Comparison of ENCODE assay signal across 13 mouse cellular contexts in the genomic region with DNA sequence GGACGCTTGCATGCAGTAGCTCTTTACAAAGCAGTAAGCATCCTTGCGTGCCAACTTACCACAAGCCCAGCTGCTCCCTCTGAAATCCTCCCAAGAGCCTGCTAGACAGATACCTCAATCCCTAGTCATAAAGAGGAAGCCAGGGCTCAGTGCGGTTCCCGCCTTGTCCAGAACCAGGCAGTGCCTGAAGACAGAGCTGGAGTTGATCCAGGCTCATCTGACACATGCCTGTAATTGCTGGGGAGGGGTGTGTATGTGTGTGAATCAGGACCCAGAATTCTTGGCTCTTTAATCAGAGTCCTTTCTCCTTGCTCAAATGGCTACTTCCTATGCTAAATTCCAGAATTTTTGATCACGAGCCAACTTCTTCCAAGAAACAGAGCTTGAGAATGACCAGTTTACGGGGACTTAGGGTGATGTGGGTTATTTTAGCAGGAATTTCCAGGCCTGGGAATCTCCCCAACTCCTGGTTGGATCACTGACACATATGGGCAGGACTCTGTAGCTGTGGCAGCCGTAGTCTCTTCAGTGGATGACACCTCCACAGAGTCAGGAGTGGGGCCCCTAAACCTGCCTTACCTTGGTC. TPM values are rescaled to one million over a fixed set of nuclear protein-coding genes. Genes with fewer than 3 reads are reported as not detected.
DNase-seq lines count a peak whose midpoint lies in the region; ATAC-seq and TF ChIP-seq lines count a peak whose summit lies in the region.
"Had no signal": no experiment of that assay in that cellular context is flagged by ENCODE, and none has a peak within 500 bp of the region (broad histone marks: within the 10 kb centered on the region; RNA-seq: fewer than 3 reads in every experiment).

No protein-coding gene starts in this region.

- no peak for ATAC-seq in cerebellum, adult (ENCODE audit: insufficient number of reproducible peaks, low FRiP score, low TSS enrichment)
- peak; percentile 51; the same call in 1 of the 2 replicates for ATAC-seq in intestine, embryonic 14.5 days (replicated peaks; ENCODE audit: low FRiP score, low TSS enrichment, low read depth)
- no peak for ATAC-seq in intestine, postnatal 0 days
- peak; percentile 67; the same call in 1 of the 2 replicates for ATAC-seq in neural tube, embryonic 13.5 days (ENCODE audit: low read depth)
- peak; percentile 37; the same call in 1 of the 2 replicates for ATAC-seq in stomach, embryonic 15.5 days (ENCODE audit: insufficient read depth, low FRiP score, low read depth)
- ATAC-seq: activated CD4-positive, CD25-positive, alpha-beta regulatory T cell, adult 4 months had no signal

- peak overlapping the region; percentile 52; the same call in 1 of the 2 replicates for H3K27ac ChIP-seq in intestine, embryonic 14.5 days (ENCODE audit: low read depth)
- H3K27ac ChIP-seq in intestine, postnatal 0 days (ENCODE audit: low read depth, low read length) = no peak overlapping the region
- H3K27ac ChIP-seq in neural tube, embryonic 13.5 days (replicated peaks) = no peak overlapping the region
- H3K27ac ChIP-seq in stomach, embryonic 15.5 days = no peak overlapping the region
- H3K27ac ChIP-seq: midbrain, embryonic 10.5 days had no signal

- 48% methylated on average over 7 of the region's 7 CpGs for WGBS in intestine, embryonic 14.5 days
- WGBS in intestine, postnatal 0 days = 64% methylated on average over 7 of the region's 7 CpGs
- 76% methylated on average over 7 of the region's 7 CpGs for WGBS in neural tube, embryonic 13.5 days
- 54% methylated on average over 7 of the region's 7 CpGs for WGBS in stomach, embryonic 15.5 days

- DNase-seq in cerebellum, postnatal 14 days = peak; percentile 61 to 69
- DNase-seq in intestine, embryonic 14.5 days (ENCODE audit: low spot score) = no peak
- DNase-seq in neural tube, embryonic 10.5 days (ENCODE audit: extremely low spot score, low spot score) = no peak
- no peak for DNase-seq in spleen, postnatal 10 days (ENCODE audit: low spot score in 2 of 2)
- DNase-seq: B cell, adult 2 months; gastrocnemius, postnatal 36 days had no signal

- no peaks in the 10 kb centered on the region for H3K27me3 ChIP-seq in intestine, embryonic 14.5 days (replicated peaks; ENCODE audit: control insufficient read depth, insufficient read depth, low read length)
- H3K27me3 ChIP-seq in intestine, postnatal 0 days (replicated peaks; ENCODE audit: control insufficient read depth, insufficient read depth, low read length) = no peaks in the 10 kb centered on the region
- no peaks in the 10 kb centered on the region for H3K27me3 ChIP-seq in neural tube, embryonic 13.5 days
- H3K27me3 ChIP-seq in stomach, embryonic 15.5 days (replicated peaks) = no peaks in the 10 kb centered on the region

- H3K4me3 ChIP-seq in intestine, embryonic 14.5 days (ENCODE audit: low read depth, low read length) = no peak overlapping the region
- no peak overlapping the region for H3K4me3 ChIP-seq in intestine, postnatal 0 days (ENCODE audit: low read depth, low read length)
- H3K4me3 ChIP-seq in neural tube, embryonic 13.5 days = no peak overlapping the region
- no peak overlapping the region for H3K4me3 ChIP-seq in stomach, embryonic 15.5 days (replicated peaks)
- H3K4me3 ChIP-seq: midbrain, embryonic 10.5 days had no signal

- H3K9me3 ChIP-seq in intestine, embryonic 14.5 days (ENCODE audit: control insufficient read depth, low read length) = no peaks in the 10 kb centered on the region
- H3K9me3 ChIP-seq in intestine, postnatal 0 days (ENCODE audit: control insufficient read depth) = no peaks in the 10 kb centered on the region
- no peaks in the 10 kb centered on the region; the same call in 1 of the 2 replicates for H3K9me3 ChIP-seq in neural tube, embryonic 13.5 days
- no peaks in the 10 kb centered on the region for H3K9me3 ChIP-seq in stomach, embryonic 15.5 days

- no peaks in the 10 kb centered on the region for H3K36me3 ChIP-seq in intestine, embryonic 14.5 days (ENCODE audit: control insufficient read depth, insufficient read depth, low read length)
- no peaks in the 10 kb centered on the region for H3K36me3 ChIP-seq in intestine, postnatal 0 days (ENCODE audit: control insufficient read depth, insufficient read depth)
- H3K36me3 ChIP-seq in neural tube, embryonic 13.5 days = no peaks in the 10 kb centered on the region
- no peaks in the 10 kb centered on the region for H3K36me3 ChIP-seq in stomach, embryonic 15.5 days
- H3K36me3 ChIP-seq: midbrain, embryonic 10.5 days had no signal

- TF ChIP-seq CTCF in intestine, postnatal 0 days (IDR thresholded peaks at IDR 0.05; ENCODE audit: low read depth) = no peak

- H3K9ac ChIP-seq in intestine, embryonic 14.5 days (ENCODE audit: low read length) = no peak overlapping the region
- H3K9ac ChIP-seq in intestine, postnatal 0 days (ENCODE audit: low read depth, low read length) = no peak overlapping the region
- H3K9ac ChIP-seq in neural tube, embryonic 13.5 days = no peak overlapping the region
- no peak overlapping the region for H3K9ac ChIP-seq in stomach, embryonic 15.5 days

- H3K4me1 ChIP-seq in intestine, embryonic 14.5 days (replicated peaks; ENCODE audit: control insufficient read depth, insufficient read depth, low read length) = peaks cover 4% of the 10 kb centered on the region; the same call in 1 of the 2 replicates
- no peaks in the 10 kb centered on the region for H3K4me1 ChIP-seq in intestine, postnatal 0 days (replicated peaks; ENCODE audit: control insufficient read depth, insufficient read depth, low read length)
- H3K4me1 ChIP-seq in neural tube, embryonic 13.5 days (replicated peaks) = peaks cover 15% of the 10 kb centered on the region
- H3K4me1 ChIP-seq in stomach, embryonic 15.5 days = 0 out of 2 replicates have a peak, but pooled peaks cover 5% of the 10 kb centered on the region
- H3K4me1 ChIP-seq: midbrain, embryonic 10.5 days had no signal

- no peak overlapping the region for H3K4me2 ChIP-seq in intestine, embryonic 14.5 days (ENCODE audit: low read length)
- no peak overlapping the region for H3K4me2 ChIP-seq in intestine, postnatal 0 days (replicated peaks; ENCODE audit: low read depth)
- H3K4me2 ChIP-seq in neural tube, embryonic 13.5 days = no peak overlapping the region
- no peak overlapping the region for H3K4me2 ChIP-seq in stomach, embryonic 15.5 days

RNA-seq across cellular contexts. Expression of gene Tsku, which starts 30.3 kb away (rescaled TPM):
- 12.8 and 14.5 TPM in 2 replicates for polyA plus RNA-seq in intestine, embryonic 14.5 days (2014; fragmentation: Nextera tagmentation; extraction: Ambion mirVana)
- polyA plus RNA-seq in intestine, postnatal 0 days (2015; fragmentation: Nextera tagmentation; extraction: Ambion mirVana) = 3.2 and 3.6 TPM in 2 replicates
- 6.9 and 8.1 TPM in 2 replicates for polyA plus RNA-seq in neural tube, embryonic 13.5 days (2015; fragmentation: Nextera tagmentation; extraction: Ambion mirVana)
- 10.2 and 10.9 TPM in 2 replicates for polyA plus RNA-seq in stomach, embryonic 15.5 days (2015; fragmentation: Nextera tagmentation; extraction: Ambion mirVana)
- polyA plus RNA-seq: activated CD4-positive, CD25-positive, alpha-beta regulatory T cell, adult 4 months had no signal

RNA-seq across cellular contexts. Expression of gene Gucy2d, which starts 48.8 kb away (rescaled TPM):
- not detected in 2 replicates for polyA plus RNA-seq in intestine, embryonic 14.5 days (2014; fragmentation: Nextera tagmentation; extraction: Ambion mirVana)
- polyA plus RNA-seq in intestine, postnatal 0 days (2015; fragmentation: Nextera tagmentation; extraction: Ambion mirVana) = 4.1 and 4.5 TPM in 2 replicates
- 0.43 TPM in 1 of 2 replicates, not detected in the other for polyA plus RNA-seq in neural tube, embryonic 13.5 days (2015; fragmentation: Nextera tagmentation; extraction: Ambion mirVana)
- 0.09 TPM in 1 of 2 replicates, not detected in the other for polyA plus RNA-seq in stomach, embryonic 15.5 days (2015; fragmentation: Nextera tagmentation; extraction: Ambion mirVana)
- polyA plus RNA-seq: activated CD4-positive, CD25-positive, alpha-beta regulatory T cell, adult 4 months; cortical plate, adult 2 months; midbrain, embryonic 10.5 days had no signal

Comparison
In these comparisons a context has a peak if more than half of its experiments do, and no peak if none do; other contexts are left out.
1. ATAC-seq: peak in intestine, embryonic 14.5 days (single experiment), neural tube, embryonic 13.5 days (single experiment) and stomach, embryonic 15.5 days (single experiment); none in cerebellum, adult (single experiment) and intestine, postnatal 0 days (single experiment).
2. DNase-seq: peak in cerebellum, postnatal 14 days (2 of 2); none in intestine, embryonic 14.5 days (single experiment), neural tube, embryonic 10.5 days (single experiment) and spleen, postnatal 10 days (0 of 2).